Mouse (Mus musculus) stomach, postnatal 0 days (tissue): ENCODE data around the gene Cacna1s.

Experiments used
- CTCF ChIP-seq: IDR thresholded peaks from 2 replicates; pipeline ENCODE4 v1.5.1; 2016; ENCODE audit warnings: antibody characterized with exemption, low read depth, mild to moderate bottlenecking, moderate library complexity
- EP300 ChIP-seq: optimal IDR thresholded peaks from 2 replicates; pipeline ENCODE3; 2016; ENCODE audit warnings: antibody characterized with exemption

- TF ChIP-seq CTCF (no peak), EP300 (no peak)
Observed at GRCm38 (mm10) chr1:136103696-136104095, 51.1 kb downstream of the Cacna1s start.
